Comparison of ENCODE assay signal across 16 mouse cellular contexts in the genomic region with DNA sequence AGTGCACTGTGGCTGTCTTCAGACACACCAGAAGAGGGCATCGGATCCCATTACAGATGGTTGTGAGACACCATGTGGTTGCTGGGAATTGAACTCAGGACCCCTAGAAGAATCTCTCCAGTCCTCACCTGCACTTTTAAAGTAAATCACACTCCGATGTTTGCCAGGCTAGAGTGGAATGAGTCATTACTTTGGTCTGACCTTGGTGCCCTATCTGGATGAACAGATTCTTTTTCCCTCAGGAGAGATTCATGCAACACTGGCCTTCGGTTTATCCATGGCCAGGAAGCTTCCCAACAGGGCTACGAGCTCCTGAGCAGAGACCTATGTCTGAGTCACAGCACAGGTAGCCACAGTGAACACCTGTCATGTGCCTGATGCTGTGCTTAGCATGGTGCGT. TPM values are rescaled to one million over a fixed set of nuclear protein-coding genes. Genes with fewer than 3 reads are reported as not detected.
"Had no signal": no experiment of that assay in that cellular context is flagged by ENCODE, and none has a peak within 500 bp of the region (broad histone marks: within the 10 kb centered on the region; RNA-seq: fewer than 3 reads in every experiment).

No protein-coding gene starts in this region.

- DNase-seq: retina, postnatal 1 day; right cerebral cortex, adult 18-20 months; right cerebral cortex, postnatal 14 days; right cerebral cortex, postnatal 25 days; right cerebral cortex, postnatal 4 days; spleen, adult 18-20 months; thymus, adult 18-20 months; thymus, adult 2 months; thymus, postnatal 14 days; thymus, postnatal 25 days; thymus, postnatal 4 days had no signal

RNA-seq across cellular contexts. Expression of a gene that starts 50.8 kb away (rescaled TPM):
- total RNA-seq: neutrophil, adult 5-6 weeks had no signal
- polyA plus RNA-seq: small intestine, adult 2 months; spleen, adult 2 months; stomach, embryonic 14.5 days; stomach, postnatal 0 days had no signal
